Mouse (Mus musculus) hindbrain, embryonic 14.5 days (tissue): Measurements from ENCODE around the gene Ezh1. TPM values are rescaled to one million over a fixed set of nuclear protein-coding genes. Genes with fewer than 3 reads are reported as not detected.

Source experiments
- ATAC-seq: fragments of 200-750 bp; cut with Nextera tagmentation; 2 replicates; pipeline ENCODE4 v1.8.0; 2017; ENCODE audit warnings: moderate number of reproducible peaks, mild to moderate bottlenecking, moderate TSS enrichment, moderate library complexity; ENCODE audit not compliant: low FRiP score
- DNase-seq: peaks from one replicate; pipeline ENCODE4 v3.0.0-alpha.2; 2015; ENCODE audit warnings: low spot score
- H3K27ac ChIP-seq: fragments of 300-500 bp; sonication (generic); 2 replicates; pipeline ENCODE4 v1.5.1; 2014; ENCODE audit warnings: mild to moderate bottlenecking, moderate library complexity
- H3K27me3 ChIP-seq: fragments of 300-500 bp; sonication (generic); 2 replicates; pipeline ENCODE4 v1.6.1; 2014; ENCODE audit warnings: mild to moderate bottlenecking, low read length, mixed read lengths; ENCODE audit not compliant: control insufficient read depth, insufficient read depth
- H3K36me3 ChIP-seq: fragments of 300-500 bp; sonication (generic); replicated peaks from 2 replicates; pipeline ENCODE4 v1.6.1; 2014; ENCODE audit not compliant: control insufficient read depth, insufficient read depth
- H3K4me1 ChIP-seq: fragments of 300-500 bp; sonication (generic); replicated peaks from 2 replicates; pipeline ENCODE4 v1.6.1; 2014; ENCODE audit warnings: antibody characterized with exemption, low read length, mixed read lengths; ENCODE audit not compliant: control insufficient read depth, insufficient read depth
- H3K4me2 ChIP-seq: fragments of 300-500 bp; sonication (generic); replicated peaks from 2 replicates; pipeline ENCODE4 v1.6.1; 2014; ENCODE audit warnings: mild to moderate bottlenecking, moderate library complexity
- H3K4me3 ChIP-seq: fragments of 300-500 bp; sonication (generic); replicated peaks from 2 replicates; pipeline ENCODE4 v1.5.1; 2014; ENCODE audit warnings: mild to moderate bottlenecking, low read length
- H3K9ac ChIP-seq: fragments of 300-500 bp; sonication (generic); 2 replicates; pipeline ENCODE4 v1.6.1; 2014
- H3K9me3 ChIP-seq: fragments of 300-500 bp; sonication (generic); 2 replicates; pipeline ENCODE4 v1.6.1; 2016; ENCODE audit warnings: low read length; ENCODE audit not compliant: control insufficient read depth
- WGBS: fragments of 180-500 bp; shearing (Covaris S2); extraction: QIAGEN DNeasy Blood & Tissue Kit; methylation state at CpG from one replicate; pipeline ENCODE4 v1.1.7; 2014; 5-methylcytosine and 5-hydroxymethylcytosine counted together
- polyA plus RNA-seq: library from polyadenylated mRNA; unstranded; fragments of >200 nt; fragmentation: Nextera tagmentation; extraction: Ambion mirVana; gene quantifications from 2 replicates; pipeline ENCODE4 v1.2.1, GENCODE M21; 2014

Gene Ezh1
- polyA plus RNA-seq, 1 experiment from 2014 or later, result 26.9 TPM

GRCm38 (mm10) chr11:101234124-101234523 is 7.9 kb upstream of the Ezh1 start:
- H3K9ac ChIP-seq, result no peak overlapping the region
- ATAC-seq (no peak), DNase-seq (no peak)
- H3K36me3 ChIP-seq, result no peaks in the 10 kb centered on the region
- H3K4me3 ChIP-seq, result no peak overlapping the region
- no peaks in the 10 kb centered on the region for H3K4me1 ChIP-seq
- no peak overlapping the region for H3K4me2 ChIP-seq
- no peaks in the 10 kb centered on the region for H3K9me3 ChIP-seq
- H3K27ac ChIP-seq, result no peak overlapping the region
- no peaks in the 10 kb centered on the region for H3K27me3 ChIP-seq

- no peak overlapping the region for H3K4me3 ChIP-seq
- no peak overlapping the region for H3K27ac ChIP-seq
- no peaks in the 10 kb centered on the region for H3K9me3 ChIP-seq
- no peaks in the 10 kb centered on the region for H3K36me3 ChIP-seq
- WGBS, result 78% methylated on average over 1 of the region's 1 CpGs
- DNase-seq (no peak), ATAC-seq (no peak)
- H3K9ac ChIP-seq, result no peak overlapping the region
- H3K4me1 ChIP-seq, result no peaks in the 10 kb centered on the region
- no peaks in the 10 kb centered on the region for H3K27me3 ChIP-seq
- H3K4me2 ChIP-seq, result no peak overlapping the region
These were observed 7.0 kb upstream of the Ezh1 start for GRCm38 (mm10) chr11:101233240-101233639.

- Histone ChIP-seq H3K9ac (no peak overlapping the region), H3K27me3 (no peaks in the 10 kb centered on the region), H3K4me3 (no peak overlapping the region), H3K36me3 (no peaks in the 10 kb centered on the region), H3K27ac (peak overlapping the region; percentile 72), H3K4me2 (peak overlapping the region; percentile 23; the same call in 1 of the 2 replicates), H3K9me3 (no peaks in the 10 kb centered on the region), H3K4me1 (no peaks in the 10 kb centered on the region)
- 58% methylated on average over 6 of the region's 6 CpGs for WGBS
- no peak for DNase-seq
- no peak for ATAC-seq
These were observed 6.0 kb upstream of the Ezh1 start for GRCm38 (mm10) chr11:101232010-101232839.

GRCm38 (mm10) chr11:101230991-101231871 is 5.0 kb upstream of the Ezh1 start:
- H3K9ac ChIP-seq, result no peak overlapping the region
- no peaks in the 10 kb centered on the region for H3K9me3 ChIP-seq
- 0 out of 2 replicates have a peak overlapping the region, but pooled peaks have one; percentile 1 for H3K4me3 ChIP-seq
- H3K4me2 ChIP-seq, result peak overlapping the region; percentile 23
- ATAC-seq (no peak; the same call in 1 of the 2 replicates), DNase-seq (no peak)
- WGBS, result 17% methylated on average over 18 of the region's 18 CpGs
- no peaks in the 10 kb centered on the region for H3K36me3 ChIP-seq
- H3K27ac ChIP-seq, result peak overlapping the region; percentile 72
- no peaks in the 10 kb centered on the region for H3K4me1 ChIP-seq
- H3K27me3 ChIP-seq, result no peaks in the 10 kb centered on the region

- no peaks in the 10 kb centered on the region for H3K9me3 ChIP-seq
- H3K27me3 ChIP-seq, result no peaks in the 10 kb centered on the region
- H3K4me3 ChIP-seq, result no peak overlapping the region
- 0 out of 2 replicates have a peak, but pooled peaks cover 3% of the 10 kb centered on the region for H3K4me1 ChIP-seq
- ATAC-seq, result no peak
- 0 out of 2 replicates have a peak overlapping the region, but pooled peaks have one; percentile 10 for H3K4me2 ChIP-seq
- DNase-seq, result no peak
- no peaks in the 10 kb centered on the region for H3K36me3 ChIP-seq
- WGBS, result 13% methylated on average over 5 of the region's 5 CpGs
- H3K27ac ChIP-seq, result peak overlapping the region; percentile 72
- no peak overlapping the region for H3K9ac ChIP-seq
These were observed 4.3 kb upstream of the Ezh1 start for GRCm38 (mm10) chr11:101230526-101230925.

- 0 out of 2 replicates have a peak, but pooled peaks cover 8% of the 10 kb centered on the region for H3K4me1 ChIP-seq
- no peaks in the 10 kb centered on the region for H3K27me3 ChIP-seq
- H3K27ac ChIP-seq, result peak overlapping the region; percentile 72
- no peaks in the 10 kb centered on the region for H3K36me3 ChIP-seq
- H3K9me3 ChIP-seq, result no peaks in the 10 kb centered on the region
- no peak overlapping the region for H3K4me2 ChIP-seq
- DNase-seq, result no peak
- no peak overlapping the region for H3K4me3 ChIP-seq
- WGBS, result 23% methylated on average over 2 of the region's 2 CpGs
- H3K9ac ChIP-seq, result no peak overlapping the region
- ATAC-seq, result no peak
These were observed 3.8 kb upstream of the Ezh1 start for GRCm38 (mm10) chr11:101230061-101230511.

GRCm38 (mm10) chr11:101229361-101229900 is 3.2 kb upstream of the Ezh1 start:
- Histone ChIP-seq H3K9me3 (no peaks in the 10 kb centered on the region), H3K4me1 (0 out of 2 replicates have a peak, but pooled peaks cover 8% of the 10 kb centered on the region), H3K4me2 (no peak overlapping the region), H3K27me3 (no peaks in the 10 kb centered on the region), H3K4me3 (no peak overlapping the region), H3K27ac (0 out of 2 replicates have a peak overlapping the region, but pooled peaks have one; percentile 72), H3K9ac (no peak overlapping the region), H3K36me3 (no peaks in the 10 kb centered on the region)
- ATAC-seq (no peak), DNase-seq (no peak)
- 18% methylated on average over 8 of the region's 8 CpGs for WGBS

- peak overlapping the region; percentile 23; the same call in 1 of the 2 replicates for H3K27ac ChIP-seq
- H3K4me3 ChIP-seq, result peak overlapping the region; percentile 77
- ATAC-seq (no peak; the same call in 1 of the 2 replicates), DNase-seq (peak; percentile 23)
- peak overlapping the region; percentile 85 for H3K4me2 ChIP-seq
- H3K4me1 ChIP-seq, result 0 out of 2 replicates have a peak, but pooled peaks cover 8% of the 10 kb centered on the region
- 19% methylated on average over 25 of the region's 25 CpGs for WGBS
- no peaks in the 10 kb centered on the region for H3K9me3 ChIP-seq
- peak overlapping the region; percentile 75 for H3K9ac ChIP-seq
- no peaks in the 10 kb centered on the region for H3K27me3 ChIP-seq
- no peaks in the 10 kb centered on the region for H3K36me3 ChIP-seq
These were observed 765 bp downstream of the Ezh1 start for GRCm38 (mm10) chr11:101225331-101226064.
